Mouse (Mus musculus) brain, embryonic 14.5 days (tissue): ENCODE measurements around the gene Ncbp1.

Source experiments
- CTCF ChIP-seq: fragments of 200-500 bp; IDR thresholded peaks from 2 replicates; pipeline ENCODE4 v1.5.1; 2012; ENCODE audit warnings: inconsistent platforms, mild to moderate bottlenecking, moderate library complexity, borderline replicate concordance; ENCODE audit not compliant: insufficient read depth, insufficient read length; ENCODE audit errors: extremely low read depth
- POLR2A ChIP-seq: fragments of 200-500 bp; IDR thresholded peaks from 2 replicates; pipeline ENCODE4 v1.6.1; 2012; ENCODE audit warnings: mild to moderate bottlenecking, inconsistent platforms, borderline replicate concordance; ENCODE audit not compliant: poor library complexity, insufficient read depth, insufficient read length, severe bottlenecking; ENCODE audit errors: extremely low read depth

- peak; percentile 96 for TF ChIP-seq POLR2A
- no peak for TF ChIP-seq CTCF
Measured at GRCm38 (mm10) chr4:46138287-46139222, at the start of gene Ncbp1, which contains the start of gene Tstd2.
